Mouse (Mus musculus) left cerebral cortex, postnatal 4 days (tissue): ENCODE measurements around the gene Zfp512. TPM values are rescaled to one million over a fixed set of nuclear protein-coding genes. Genes with fewer than 3 reads are reported as not detected.

Experiments
- DNase-seq: peaks from one replicate; pipeline ENCODE4 v3.0.0-alpha.2; 2022
- intact Hi-C: fragments of 180-260 bp; cut with DNase I; formaldehyde crosslinking; loops from one replicate; pipeline ENCODE4 v1.15.1; 2025
- total RNA-seq, 2 experiments: library from RNA; stranded (reverse); gene quantifications; 2 replicates each; pipeline ENCODE4 v1.2.3; 2021

The Zfp512 gene
- total RNA-seq, 2 experiments from 2014 or later, result 92.5 to 93.8 TPM

GRCm38 (mm10) chr5:31528560-31528959, 76.3 kb downstream of the Zfp512 start:
- DNase-seq, result no peak
- intact Hi-C loops, result no loop called here

Other genes with a start within 250 kb of the Zfp512 start
- gene Ppm1g, start 231.7 kb upstream of the Zfp512 start, total RNA-seq, result 100 to 1,000 TPM; 144 to 146 TPM
- gene Nrbp1, start 211.6 kb upstream of the Zfp512 start, total RNA-seq, result 10 to 100 TPM; 91.8 to 94.3 TPM
- gene Gm9970, start 211.2 kb upstream of the Zfp512 start, total RNA-seq, result not detected
- 1 to 10 TPM; 2.2 to 3.1 TPM for gene Krtcap3, start 200.7 kb upstream of the Zfp512 start, total RNA-seq
- gene Ift172, start 161.3 kb upstream of the Zfp512 start, total RNA-seq, result 10 to 100 TPM; 65.9 to 69.3 TPM
- 100 to 1,000 TPM; 170 to 172 TPM for gene Fndc4, start 156.4 kb upstream of the Zfp512 start, total RNA-seq
- under 1 TPM in 1 of 2 experiments, not detected in 1; 0.52 TPM for gene Gckr, start 155.0 kb upstream of the Zfp512 start, total RNA-seq
- under 1 TPM; 0.54 TPM for gene 4930548H24Rik, start 33.3 kb downstream of the Zfp512 start, total RNA-seq
- gene Gpn1, start 42.3 kb downstream of the Zfp512 start, total RNA-seq, result 10 to 100 TPM; 42.2 to 44.3 TPM
- 10 to 100 TPM; 41.5 to 48.7 TPM for gene Slc4a1ap, start 74.6 kb downstream of the Zfp512 start, total RNA-seq
- 10 to 100 TPM; 17.6 to 17.9 TPM for gene Supt7l, start 75.4 kb downstream of the Zfp512 start, total RNA-seq
- 100 to 1,000 TPM; 116 to 121 TPM for gene Mrpl33, start 144.5 kb downstream of the Zfp512 start, total RNA-seq
- gene Rbks, start 245.2 kb downstream of the Zfp512 start, total RNA-seq, result 1 to 10 TPM; 1.4 to 2.0 TPM
- 10 to 100 TPM; 38.1 to 39.1 TPM for gene Babam2, start 245.3 kb downstream of the Zfp512 start, total RNA-seq